Mouse (Mus musculus): Measurements from ENCODE around the gene Slc17a7.
"Not testable (repeated sequence)": the region's sequence is repeated elsewhere in the genome, so short reads cannot be mapped to it uniquely, and the experiment has no call there.

The Slc17a7 gene

GRCm38 (mm10) chr7:45133446-45134159 is 30.1 kb upstream of the Slc17a7 start:
- DNase-seq, result no peak

GRCm38 (mm10) chr7:45134544-45135026 is 29.2 kb upstream of the Slc17a7 start:
- DNase-seq, result peak; percentile 77

GRCm38 (mm10) chr7:45135370-45135769 is 28.4 kb upstream of the Slc17a7 start:
- DNase-seq, result no peak

GRCm38 (mm10) chr7:45135993-45136567 is 27.7 kb upstream of the Slc17a7 start, which contains the start of the genes Gm45713 and Flt3l:
Gene Gm45713 (minus strand): TSS chr7:45136231.
Gene Flt3l (minus strand): TSS chr7:45136432.
- peak; percentile 95 for DNase-seq

- DNase-seq, result no peak
Measured at GRCm38 (mm10) chr7:45137171-45138006, 26.4 kb upstream of the Slc17a7 start.

- no peak for DNase-seq
Measured at GRCm38 (mm10) chr7:45138403-45138802, 25.3 kb upstream of the Slc17a7 start.

GRCm38 (mm10) chr7:45139904-45140723 is 23.6 kb upstream of the Slc17a7 start:
- no peak for DNase-seq

GRCm38 (mm10) chr7:45141319-45141718 is 22.4 kb upstream of the Slc17a7 start:
- DNase-seq, result no peak

- DNase-seq, result no peak
Measured at GRCm38 (mm10) chr7:45141914-45142313, 21.8 kb upstream of the Slc17a7 start.

GRCm38 (mm10) chr7:45144368-45145174 is 19.2 kb upstream of the Slc17a7 start:
- DNase-seq, result no peak

- DNase-seq, result no peak
Measured at GRCm38 (mm10) chr7:45145460-45145859, 18.3 kb upstream of the Slc17a7 start.

GRCm38 (mm10) chr7:45147267-45147666 is 16.5 kb upstream of the Slc17a7 start:
- no peak for DNase-seq

- no peak for DNase-seq
Measured at GRCm38 (mm10) chr7:45147899-45148298, 15.8 kb upstream of the Slc17a7 start.

GRCm38 (mm10) chr7:45148534-45149098 is 15.1 kb upstream of the Slc17a7 start:
- DNase-seq, result no peak

- no peak for DNase-seq
Measured at GRCm38 (mm10) chr7:45149545-45149944, 14.2 kb upstream of the Slc17a7 start.

GRCm38 (mm10) chr7:45150321-45150720 is 13.4 kb upstream of the Slc17a7 start:
- DNase-seq, result peak; percentile 23

- DNase-seq, result no peak
Measured at GRCm38 (mm10) chr7:45151303-45151702, 12.4 kb upstream of the Slc17a7 start.

- DNase-seq, result not testable (repeated sequence)
Measured at GRCm38 (mm10) chr7:45153052-45153451, 10.7 kb upstream of the Slc17a7 start.

- no peak for DNase-seq
Measured at GRCm38 (mm10) chr7:45153586-45153985, 10.2 kb upstream of the Slc17a7 start.

GRCm38 (mm10) chr7:45154096-45154992 is 9.4 kb upstream of the Slc17a7 start, which contains the start of the genes Pih1d1 and Aldh16a1:
Gene Pih1d1 (plus strand): TSS chr7:45154303.
Gene Aldh16a1 (minus strand): TSS chr7:45154584.
- DNase-seq, result peak; percentile 97
